Mouse (Mus musculus) heart, postnatal 0 days (tissue): ENCODE measurements around the gene Brpf1.

Source experiments
- CTCF ChIP-seq: IDR thresholded peaks from 2 replicates; pipeline ENCODE4 v1.5.1; 2016; ENCODE audit warnings: antibody characterized with exemption, control low read depth, low read depth
- EP300 ChIP-seq: IDR thresholded peaks from 2 replicates; pipeline ENCODE4 v1.6.1; 2016; ENCODE audit warnings: antibody characterized with exemption, low read depth

DNA sequence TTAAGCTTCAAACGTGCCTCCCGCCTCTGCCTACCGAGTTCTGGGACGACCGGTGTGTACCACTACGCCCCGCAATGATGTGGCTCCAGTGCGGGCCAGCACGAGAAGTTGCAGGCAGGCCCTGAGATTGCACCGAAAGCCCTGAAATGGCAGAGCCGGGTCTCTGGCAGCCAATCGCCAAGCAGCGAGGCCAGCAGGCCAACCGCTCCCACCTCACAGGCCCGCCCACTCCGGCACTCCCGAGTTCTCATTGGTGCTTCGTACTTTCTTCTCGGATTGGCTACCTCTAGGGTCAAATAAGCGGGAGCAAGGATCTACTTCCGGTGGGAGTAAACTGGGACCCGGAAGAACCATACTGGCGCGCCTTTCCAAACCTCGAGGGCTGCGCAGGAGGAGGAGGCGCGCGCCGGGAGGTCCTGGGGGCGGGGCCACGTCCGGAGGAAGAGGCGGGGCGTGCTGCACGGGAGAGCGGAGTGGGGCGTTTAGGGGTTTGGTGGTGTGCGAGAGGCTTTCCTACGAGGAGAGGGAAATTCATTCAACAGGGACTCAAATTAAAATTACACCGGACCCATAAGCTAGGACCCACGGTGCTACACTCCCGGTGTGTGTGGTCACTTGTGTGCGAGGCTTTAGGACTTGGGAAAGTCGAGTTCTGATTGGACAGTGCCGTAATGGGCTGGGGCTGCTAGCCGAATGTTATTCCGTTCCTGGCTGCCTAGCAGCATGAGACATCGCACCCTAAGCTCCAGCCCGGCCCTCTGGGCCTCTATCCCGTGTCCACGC lies 19.8 kb downstream of the Brpf1 start, which contains the start of gene Ogg1:
- TF ChIP-seq CTCF (no peak), EP300 (no peak)
